Mouse (Mus musculus) frontal cortex, postnatal 36 days (tissue): Measurements from ENCODE around the gene Pfkfb2.
"Not testable (repeated sequence)": the region's sequence is repeated elsewhere in the genome, so short reads cannot be mapped to it uniquely, and the experiment has no call there.

Experiments used
- DNase-seq, 2 experiments: peaks; one replicate each; pipeline ENCODE4 v3.0.0; 2022; ENCODE audit warnings: low spot score in 2 of 2

Gene Pfkfb2

GRCm38 (mm10) chr1:130698601-130699000 lies 30.5 kb downstream of the Pfkfb2 start:
- DNase-seq: no peak

DNA sequence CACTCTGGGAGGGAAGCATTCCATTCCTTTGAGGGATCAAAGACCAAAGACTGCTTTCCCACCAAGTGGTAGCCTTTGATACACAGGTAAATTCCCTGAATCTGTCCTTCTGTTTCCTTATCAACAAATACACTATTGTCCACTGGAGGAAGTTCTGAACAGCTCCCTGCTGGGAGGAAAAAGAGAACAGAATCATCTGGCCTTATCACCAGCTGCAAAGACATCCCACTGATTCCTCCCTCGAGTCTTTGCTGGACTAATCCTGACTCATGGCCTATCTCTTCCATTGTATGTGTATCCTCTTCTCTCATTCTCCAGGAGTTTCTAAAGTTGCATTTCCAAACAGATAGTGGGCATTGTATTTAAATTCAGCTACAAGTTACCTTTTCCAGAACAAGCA lies 45.1 kb downstream of the Pfkfb2 start:
- DNase-seq: no peak

DNA sequence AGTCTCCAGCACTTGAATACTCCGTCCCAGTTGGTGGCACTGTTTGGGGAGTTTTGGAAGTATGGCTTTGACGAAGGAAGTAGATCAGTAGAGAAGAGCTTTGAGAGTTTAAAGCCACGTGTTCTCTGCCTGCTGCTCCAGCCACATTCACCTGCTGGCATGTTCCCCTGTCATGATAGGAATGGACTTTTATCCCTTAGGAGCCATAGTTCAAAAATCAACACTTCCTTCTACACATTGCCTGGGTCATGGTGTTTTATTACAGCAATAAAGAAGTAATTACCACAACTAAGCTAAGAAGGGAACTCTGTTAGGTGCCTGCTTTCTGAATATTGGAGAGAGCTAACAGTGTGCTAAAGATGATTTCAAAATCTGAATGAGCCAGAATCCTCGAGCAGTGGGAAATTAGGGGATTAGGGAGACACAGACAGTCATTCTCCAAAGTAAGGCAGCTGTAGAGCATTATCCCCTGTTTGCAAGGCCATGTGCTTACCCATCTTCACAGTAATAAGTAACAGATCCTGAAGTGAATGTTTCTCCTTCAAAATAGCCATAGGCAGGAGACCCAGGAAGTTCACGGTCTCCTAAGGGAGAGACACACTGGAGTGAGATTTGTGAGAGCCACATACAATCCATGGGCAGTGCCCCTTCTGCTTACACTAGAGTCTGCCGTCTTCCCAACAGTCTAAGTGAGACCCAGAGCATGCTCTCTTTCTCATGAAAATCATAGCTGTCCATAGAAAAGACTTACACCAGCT lies 47.2 kb downstream of the Pfkfb2 start:
- DNase-seq: no peak

GRCm38 (mm10) chr1:130681075-130681474 lies 48.0 kb downstream of the Pfkfb2 start:
- DNase-seq: no peak

DNA sequence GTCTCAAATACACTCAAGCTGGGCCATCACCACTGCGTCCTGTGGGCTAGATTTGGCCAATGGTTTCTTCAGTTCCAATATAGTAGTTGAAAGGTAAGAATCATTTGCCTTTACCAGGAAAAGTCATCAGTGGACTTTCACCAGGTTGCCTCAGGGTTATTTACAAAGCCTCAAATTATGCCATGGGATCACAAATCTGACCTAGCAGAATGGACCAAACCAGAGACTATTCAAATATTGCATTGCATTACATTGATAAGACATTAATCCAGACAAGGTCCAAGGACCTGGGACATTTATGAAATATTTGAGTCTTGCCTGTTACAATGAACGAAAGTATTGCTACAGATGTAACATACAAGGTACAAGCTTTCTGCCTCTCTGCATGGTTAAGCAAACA lies 50.5 kb downstream of the Pfkfb2 start:
- no peak for DNase-seq

DNA sequence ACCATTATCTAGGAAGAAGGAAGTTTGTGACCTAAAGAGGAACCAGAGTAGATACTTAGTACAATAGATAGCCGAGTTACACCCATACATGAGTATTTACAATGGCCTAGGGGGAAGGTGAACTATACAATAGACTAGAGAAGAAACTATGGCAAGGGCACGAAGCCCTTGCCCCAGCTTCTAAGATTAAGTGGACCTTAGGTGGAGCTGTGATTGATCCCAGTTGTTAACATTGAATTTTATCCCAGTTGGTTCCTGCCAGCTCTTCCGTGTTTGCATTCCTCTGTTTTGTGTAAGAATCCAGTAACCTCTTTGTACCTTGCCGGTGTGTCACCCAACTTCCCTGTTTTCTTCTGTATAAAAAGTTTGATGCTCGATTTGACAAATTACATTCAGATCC lies 65.5 kb downstream of the Pfkfb2 start:
- DNase-seq: not testable (repeated sequence)

DNA sequence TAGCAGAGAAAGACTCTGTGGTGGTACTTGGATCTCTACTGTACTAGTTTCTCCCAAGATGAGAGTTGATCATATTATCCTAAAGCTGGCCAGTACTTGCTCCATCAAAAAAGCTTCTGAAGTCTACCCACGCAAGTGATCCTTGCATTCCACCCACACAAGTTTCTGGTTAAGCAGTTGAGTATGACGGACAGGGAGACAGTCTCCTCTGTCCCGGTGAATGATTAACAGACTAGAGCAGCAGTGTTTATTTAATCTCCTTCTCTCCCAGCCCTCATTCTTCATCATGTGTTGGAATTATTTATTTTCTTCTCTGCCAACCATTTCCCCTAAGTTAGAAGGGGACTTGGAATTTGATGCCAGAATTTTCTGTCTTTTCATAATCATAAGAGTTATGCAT lies 67.6 kb downstream of the Pfkfb2 start, which contains the start of gene C4bp:
Gene C4bp, minus strand, starts transcription at position 179 of the 400 bp plus-strand sequence.
- no peak for DNase-seq

GRCm38 (mm10) chr1:130659641-130660040 lies 69.4 kb downstream of the Pfkfb2 start:
- DNase-seq: not testable (repeated sequence)

DNA sequence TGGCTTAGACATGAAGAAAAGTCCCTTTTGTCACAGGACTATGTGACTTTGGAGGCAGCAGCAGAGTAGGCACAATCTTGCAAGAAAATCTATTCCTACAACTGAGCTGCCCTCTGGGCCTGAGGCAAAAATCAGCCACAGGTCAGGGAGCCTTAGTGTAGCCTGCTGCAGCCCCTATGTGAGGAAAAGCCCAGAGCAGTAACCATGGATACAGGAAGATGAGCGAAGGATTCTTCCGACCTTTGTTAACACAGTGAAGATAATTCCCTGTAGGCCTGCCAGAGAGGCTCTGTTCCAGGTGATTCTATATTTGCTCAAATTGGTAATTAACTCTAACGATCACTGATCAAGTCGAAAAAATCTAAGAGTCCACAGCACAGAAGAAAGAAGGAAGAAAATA lies 85.0 kb downstream of the Pfkfb2 start:
- DNase-seq: no peak

DNA sequence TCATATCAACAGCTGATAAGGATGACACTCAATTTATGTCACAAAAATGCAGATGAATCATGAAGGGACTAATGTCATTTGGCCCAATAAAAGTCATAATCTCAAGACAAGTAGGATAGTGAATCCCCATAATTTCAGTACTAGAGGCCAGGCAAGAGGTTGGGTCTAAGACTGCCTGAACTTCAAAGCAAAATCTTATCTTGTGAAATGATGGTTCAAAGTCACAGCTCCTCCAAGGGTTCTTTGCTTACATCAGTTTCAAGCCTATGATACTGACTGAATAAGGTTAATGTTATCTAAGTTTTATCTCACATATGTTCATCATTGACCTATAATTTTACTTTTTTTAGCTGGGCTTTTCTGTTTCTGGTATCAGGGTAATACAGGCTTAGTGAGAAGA lies 88.1 kb downstream of the Pfkfb2 start:
- no peak for DNase-seq
